Mouse (Mus musculus): Measurements from ENCODE around the gene Vmn1r38. TPM values are rescaled to one million over a fixed set of nuclear protein-coding genes. Genes with fewer than 3 reads are reported as not detected.
"Not testable (repeated sequence)": the region's sequence is repeated elsewhere in the genome, so short reads cannot be mapped to it uniquely, and the experiment has no call there.

Vmn1r38 gene
- not detected for total RNA-seq (2022)

DNA sequence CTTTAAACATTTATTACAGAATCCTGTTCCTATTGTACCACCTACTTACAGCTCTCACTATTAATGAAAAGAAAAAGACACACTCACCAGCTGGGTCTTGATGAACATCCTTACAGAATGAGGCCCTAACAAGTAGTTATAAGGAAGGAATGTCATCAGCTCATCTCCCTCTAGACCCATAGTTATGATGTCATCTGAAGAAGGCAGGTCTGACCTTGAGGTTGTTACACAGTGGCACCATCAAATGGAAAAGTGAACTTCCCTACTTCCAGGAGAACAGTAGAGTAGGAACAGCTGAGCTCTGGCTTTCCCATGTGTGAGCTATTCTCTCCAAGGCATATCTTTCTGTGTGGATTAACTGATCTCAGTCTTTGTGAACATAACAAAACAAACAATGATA, at the start of gene Vmn1r38:
Gene Vmn1r38, minus strand, starts transcription at position 101 of the 400 bp plus-strand sequence.
- DNase-seq (ENCODE audit: low spot score in 2 of 2): not testable (repeated sequence)

DNA sequence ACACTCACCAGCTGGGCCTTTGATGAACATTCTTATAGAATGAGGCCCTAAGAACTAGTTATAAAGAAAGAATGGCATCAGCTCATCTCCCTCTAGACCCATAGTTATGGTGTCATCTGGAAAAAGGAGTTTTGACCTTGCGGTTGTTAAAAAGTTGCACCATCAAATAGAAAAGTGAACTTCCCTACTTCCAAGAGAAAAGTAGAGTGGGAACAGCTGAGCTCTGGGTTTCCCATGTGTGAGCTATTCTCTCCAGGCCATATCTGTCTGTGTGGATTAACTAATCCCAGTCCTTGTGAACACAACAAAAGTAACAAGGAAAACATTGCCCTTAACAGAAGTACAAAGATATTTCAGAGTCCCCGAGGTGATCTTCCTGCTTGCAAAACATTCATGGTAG, 28.1 kb upstream of the Vmn1r38 start, which contains the start of gene Vmn1r39:
Gene Vmn1r39, minus strand, starts transcription at position 101 of the 400 bp plus-strand sequence.
- no peak for DNase-seq (ENCODE audit: low spot score in 2 of 2)

DNA sequence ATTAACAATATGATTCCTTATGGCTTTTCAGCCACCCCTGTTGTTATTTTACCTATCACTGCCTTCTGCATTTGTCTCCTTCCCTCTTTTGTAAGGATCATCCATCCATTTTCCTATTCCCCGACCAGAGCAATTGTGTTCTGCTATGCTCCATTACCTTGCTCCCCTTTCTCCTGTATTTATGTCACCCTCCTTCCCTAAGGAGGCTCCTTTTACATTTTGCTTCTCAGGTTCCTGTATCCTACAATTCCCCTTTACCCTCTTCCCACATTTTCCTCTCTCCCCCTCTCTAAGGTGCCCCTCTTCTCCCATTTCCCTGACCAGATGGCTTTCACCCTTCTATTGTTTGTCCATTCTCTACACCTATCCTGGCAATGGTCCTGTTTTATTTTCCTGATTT, 23.9 kb upstream of the Vmn1r38 start:
- no peak for DNase-seq (ENCODE audit: low spot score in 2 of 2)

DNA sequence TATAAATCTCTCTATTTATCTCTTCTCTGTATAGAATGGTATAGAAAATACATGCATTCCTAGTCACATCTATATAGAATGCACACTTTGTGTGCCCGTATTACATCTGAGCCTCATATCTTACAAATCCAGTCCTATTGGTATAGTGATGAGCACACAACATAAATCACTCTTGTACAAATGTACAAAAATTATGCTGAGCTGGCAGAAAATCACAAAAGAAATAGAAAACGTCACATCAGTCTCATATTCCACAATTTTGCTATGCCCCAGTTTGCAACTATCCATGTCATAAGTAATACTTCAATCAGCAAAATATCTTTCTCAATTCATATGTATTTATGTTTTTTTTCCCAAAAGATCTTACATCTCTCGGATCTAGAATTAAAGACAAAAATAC, 23.3 kb upstream of the Vmn1r38 start:
- DNase-seq (ENCODE audit: low spot score in 2 of 2): no peak

DNA sequence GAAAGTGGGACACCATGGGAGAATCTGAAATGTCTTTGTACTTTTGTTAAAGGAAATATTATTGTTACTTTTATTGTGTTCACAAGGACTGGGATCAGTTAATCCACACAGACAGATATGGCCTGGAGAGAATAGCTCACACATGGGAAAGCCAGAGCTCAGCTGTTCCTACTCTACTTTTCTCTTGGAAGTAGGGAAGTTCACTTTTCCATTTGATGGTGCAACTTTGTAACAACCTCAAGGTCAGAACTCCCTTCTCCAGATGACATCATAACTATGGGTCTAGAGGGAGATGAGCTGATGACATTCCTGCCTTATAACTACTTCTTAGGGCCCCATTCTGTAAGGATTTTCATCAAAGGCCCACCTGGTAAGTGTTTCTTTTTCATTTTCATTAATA, 53.3 kb downstream of the Vmn1r38 start, which contains the start of gene Vmn1r37:
Gene Vmn1r37, plus strand, starts transcription at position 301 of the 400 bp plus-strand sequence.
- not testable (repeated sequence) for DNase-seq (ENCODE audit: low spot score in 2 of 2)

Other genes starting within 250 kb of the Vmn1r38 start
- 1 to 10 TPM; 5.8 to 7.4 (median 6.9) TPM for gene Mad2l1, start 247.2 kb downstream of the Vmn1r38 start, total RNA-seq (2022)
- gene Vmn1r32, start 222.5 kb downstream of the Vmn1r38 start, total RNA-seq (2022): not detected
- gene Vmn1r33, start 164.3 kb downstream of the Vmn1r38 start, total RNA-seq (2022): not detected
- gene Vmn1r34, start 138.7 kb downstream of the Vmn1r38 start, total RNA-seq (2022): not detected
- not detected for gene Vmn1r35, start 96.7 kb downstream of the Vmn1r38 start, total RNA-seq (2022)
- not detected for gene Vmn1r36, start 63.5 kb downstream of the Vmn1r38 start, total RNA-seq (2022)
- not detected for gene Vmn1r37, start 53.2 kb downstream of the Vmn1r38 start, total RNA-seq (2022)
- not detected for gene Vmn1r39, start 28.0 kb upstream of the Vmn1r38 start, total RNA-seq (2022)
- gene Gng12, start 113.8 kb upstream of the Vmn1r38 start, total RNA-seq (2022): 10 to 100 TPM; 56.7 to 75.5 (median 67.9) TPM

Measured in layer of hippocampus, adult 8-10 months (tissue).